Mouse (Mus musculus): Measurements from ENCODE around the gene Bag5. TPM values are rescaled to one million over a fixed set of nuclear protein-coding genes. Genes with fewer than 3 reads are reported as not detected.
"Not testable (repeated sequence)": the region's sequence is repeated elsewhere in the genome, so short reads cannot be mapped to it uniquely, and the experiment has no call there.

Gene Bag5
- polyA plus RNA-seq, 1 experiment from 2014 or later = 49.8 TPM

DNA sequence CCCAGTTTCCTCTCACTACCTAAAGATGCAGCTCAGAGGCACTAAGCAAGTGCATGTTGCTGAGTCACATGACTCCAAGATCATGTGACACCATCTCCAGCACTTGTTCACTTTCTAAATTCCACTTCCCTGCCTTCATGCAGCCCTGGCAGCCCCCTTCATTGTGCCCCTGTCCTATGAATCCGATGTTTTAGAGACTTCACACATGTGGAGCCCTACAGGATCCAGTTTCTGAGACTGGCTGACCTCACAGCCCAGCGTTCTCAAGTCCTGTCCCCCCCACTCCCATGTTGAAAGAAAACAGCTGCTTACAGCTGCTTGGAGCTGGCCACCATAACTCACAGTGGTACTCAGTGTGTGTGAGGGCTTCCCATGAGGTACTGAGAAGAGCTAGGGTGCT lies 30.4 kb upstream of the Bag5 start:
- Histone ChIP-seq H3K9me3 (ENCODE audit: control insufficient read depth, low read depth, low read length) (no peaks in the 10 kb centered on the region), H3K9ac (replicated peaks; ENCODE audit: low read depth, low read length) (no peak overlapping the region), H3K27ac (ENCODE audit: low read length) (peak overlapping the region; percentile 88), H3K4me1 (ENCODE audit: control insufficient read depth, insufficient read depth, low read length) (peaks cover 26% of the 10 kb centered on the region; the same call in 1 of the 2 replicates), H3K4me2 (replicated peaks; ENCODE audit: low read depth, low read length) (peak overlapping the region; percentile 4; the same call in 1 of the 2 replicates), H3K4me3 (ENCODE audit: low read depth, low read length) (no peak overlapping the region), H3K36me3 (ENCODE audit: control insufficient read depth, insufficient read depth, low read length) (no peaks in the 10 kb centered on the region), H3K27me3 (ENCODE audit: control insufficient read depth, insufficient read depth, low read length) (no peaks in the 10 kb centered on the region)
- peak; percentile 85 for ATAC-seq (ENCODE audit: insufficient number of reproducible peaks, insufficient read depth, low FRiP score, low read depth)
- WGBS = 47% methylated on average over 2 of the region's 2 CpGs

DNA sequence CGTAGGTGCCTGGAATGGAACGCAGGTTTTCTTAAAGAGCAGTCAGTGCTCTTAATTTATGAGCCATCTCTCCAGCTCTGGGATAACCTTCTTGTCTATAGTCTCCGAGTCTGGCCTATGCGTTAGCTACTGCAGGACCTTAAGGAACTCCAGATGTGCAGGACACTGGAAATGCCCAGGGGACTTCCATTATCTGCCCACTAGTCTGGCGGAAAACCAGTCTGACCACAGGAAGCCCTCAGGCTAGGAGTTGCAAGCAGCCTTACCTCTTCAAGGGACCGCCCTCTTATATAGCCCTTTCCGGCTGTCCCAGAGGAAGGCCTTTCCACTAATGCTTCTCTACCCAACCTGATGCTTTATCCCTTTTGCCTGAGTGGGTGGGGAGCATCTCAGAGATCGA lies 28.3 kb upstream of the Bag5 start:
- Histone ChIP-seq H3K4me2 (replicated peaks; ENCODE audit: low read depth, low read length) (no peak overlapping the region), H3K9me3 (ENCODE audit: control insufficient read depth, low read depth, low read length) (no peaks in the 10 kb centered on the region), H3K9ac (replicated peaks; ENCODE audit: low read depth, low read length) (no peak overlapping the region), H3K27me3 (ENCODE audit: control insufficient read depth, insufficient read depth, low read length) (no peaks in the 10 kb centered on the region), H3K36me3 (ENCODE audit: control insufficient read depth, insufficient read depth, low read length) (no peaks in the 10 kb centered on the region), H3K4me1 (ENCODE audit: control insufficient read depth, insufficient read depth, low read length) (peaks cover 22% of the 10 kb centered on the region; the same call in 1 of the 2 replicates), H3K4me3 (ENCODE audit: low read depth, low read length) (no peak overlapping the region), H3K27ac (ENCODE audit: low read length) (no peak overlapping the region)
- WGBS = 82% methylated on average over 8 of the region's 8 CpGs
- ATAC-seq (ENCODE audit: insufficient number of reproducible peaks, insufficient read depth, low FRiP score, low read depth) = no peak

DNA sequence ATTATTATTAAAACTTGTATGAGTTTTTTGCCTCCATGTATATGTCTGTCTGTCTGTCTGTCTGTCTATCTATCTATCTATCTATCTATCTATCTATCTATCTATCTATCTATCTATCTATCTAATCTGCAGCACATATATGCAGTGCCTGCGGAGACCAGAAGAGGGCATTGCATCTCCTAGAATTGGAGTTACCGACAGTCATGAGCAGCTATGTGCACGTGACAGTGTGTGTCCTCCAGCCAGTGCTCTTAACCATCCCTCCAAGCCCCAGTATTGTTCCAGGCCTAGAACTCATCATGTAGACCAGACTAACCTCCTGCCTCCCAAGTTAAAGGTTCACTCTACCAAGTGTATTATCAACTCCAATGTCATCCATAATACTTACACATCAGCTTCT lies 25.7 kb upstream of the Bag5 start:
- no peaks in the 10 kb centered on the region for H3K27me3 ChIP-seq (ENCODE audit: control insufficient read depth, insufficient read depth, low read length)
- H3K4me3 ChIP-seq (ENCODE audit: low read depth, low read length) = no peak overlapping the region
- H3K4me1 ChIP-seq (ENCODE audit: control insufficient read depth, insufficient read depth, low read length) = peaks cover 2% of the 10 kb centered on the region; the same call in 1 of the 2 replicates
- no peaks in the 10 kb centered on the region for H3K36me3 ChIP-seq (ENCODE audit: control insufficient read depth, insufficient read depth, low read length)
- ATAC-seq (ENCODE audit: insufficient number of reproducible peaks, insufficient read depth, low FRiP score, low read depth) = no peak
- no peak overlapping the region for H3K4me2 ChIP-seq (replicated peaks; ENCODE audit: low read depth, low read length)
- H3K9ac ChIP-seq (replicated peaks; ENCODE audit: low read depth, low read length) = no peak overlapping the region
- 16% methylated on average over 3 of the region's 3 CpGs for WGBS
- H3K27ac ChIP-seq (ENCODE audit: low read length) = no peak overlapping the region
- no peaks in the 10 kb centered on the region for H3K9me3 ChIP-seq (ENCODE audit: control insufficient read depth, low read depth, low read length)

DNA sequence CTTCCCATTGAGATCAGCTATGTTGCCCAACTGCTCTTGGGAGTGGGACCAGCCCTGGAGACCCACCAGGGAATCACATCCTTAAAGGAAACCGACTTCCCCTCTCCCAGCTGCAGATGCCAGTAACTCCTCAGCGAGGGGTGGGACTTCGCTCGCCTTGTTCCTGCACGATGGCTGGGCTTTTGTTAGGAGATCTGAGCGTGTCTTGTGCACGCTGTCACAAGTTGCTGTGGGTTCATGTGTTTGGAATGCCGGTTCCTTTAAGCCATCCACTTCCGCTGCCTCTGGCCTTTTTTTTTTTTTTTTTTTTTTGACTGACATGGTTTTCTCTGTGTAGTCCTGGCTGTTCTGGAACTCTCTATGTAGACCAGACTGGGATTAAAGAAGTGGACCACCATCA lies 24.3 kb upstream of the Bag5 start:
- H3K27me3 ChIP-seq (ENCODE audit: control insufficient read depth, insufficient read depth, low read length) = no peaks in the 10 kb centered on the region
- H3K9ac ChIP-seq (replicated peaks; ENCODE audit: low read depth, low read length) = no peak overlapping the region
- H3K27ac ChIP-seq (ENCODE audit: low read length) = no peak overlapping the region
- 63% methylated on average over 9 of the region's 9 CpGs for WGBS
- H3K4me2 ChIP-seq (replicated peaks; ENCODE audit: low read depth, low read length) = no peak overlapping the region
- H3K9me3 ChIP-seq (ENCODE audit: control insufficient read depth, low read depth, low read length) = no peaks in the 10 kb centered on the region
- H3K4me1 ChIP-seq (ENCODE audit: control insufficient read depth, insufficient read depth, low read length) = no peaks in the 10 kb centered on the region
- H3K36me3 ChIP-seq (ENCODE audit: control insufficient read depth, insufficient read depth, low read length) = no peaks in the 10 kb centered on the region
- ATAC-seq (ENCODE audit: insufficient number of reproducible peaks, insufficient read depth, low FRiP score, low read depth) = no peak
- no peak overlapping the region for H3K4me3 ChIP-seq (ENCODE audit: low read depth, low read length)

DNA sequence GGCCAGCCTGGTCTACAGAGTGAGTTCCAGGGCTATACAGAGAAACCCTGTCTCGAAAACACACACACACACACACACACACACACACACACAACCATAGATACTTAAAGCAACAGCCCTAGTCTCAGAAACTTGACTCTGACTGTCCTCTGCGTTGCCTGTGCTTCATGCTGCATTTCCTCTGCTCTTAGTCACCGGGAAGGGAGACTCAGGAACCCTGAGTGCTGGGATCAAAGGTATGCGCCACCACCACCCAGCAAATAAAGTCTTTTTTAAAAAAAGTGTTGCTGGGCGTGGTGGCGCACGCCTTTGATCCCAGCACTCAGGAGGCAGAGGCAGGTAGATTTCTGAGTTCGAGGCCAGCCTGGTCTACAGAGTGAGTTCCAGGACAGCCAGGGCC lies 23.6 kb upstream of the Bag5 start:
- ATAC-seq (ENCODE audit: insufficient number of reproducible peaks, insufficient read depth, low FRiP score, low read depth); H3K27ac ChIP-seq (ENCODE audit: low read length): not testable (repeated sequence)
- 88% methylated on average over 8 of the region's 8 CpGs for WGBS

DNA sequence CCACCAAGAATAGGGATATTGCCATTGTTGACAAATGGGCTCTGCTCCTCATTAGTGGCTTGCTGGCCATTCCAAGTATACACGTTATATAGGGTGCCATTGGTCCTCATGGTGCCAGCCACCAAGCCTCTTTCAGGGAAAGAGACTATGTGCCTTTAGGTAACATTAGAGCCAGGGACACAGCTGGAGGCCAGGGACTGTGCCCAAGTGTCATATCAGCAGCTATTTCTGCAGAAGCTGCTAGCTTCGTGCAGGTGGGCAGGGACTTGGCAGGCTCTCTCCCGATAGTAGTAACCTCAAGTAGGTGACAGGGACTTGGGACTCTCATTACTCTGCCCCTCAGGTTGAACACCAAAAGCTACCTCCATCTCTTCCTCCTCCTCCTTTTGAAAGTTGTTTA lies 21.9 kb upstream of the Bag5 start:
- Histone ChIP-seq H3K9me3 (ENCODE audit: control insufficient read depth, low read depth, low read length) (no peaks in the 10 kb centered on the region), H3K4me1 (ENCODE audit: control insufficient read depth, insufficient read depth, low read length) (no peaks in the 10 kb centered on the region), H3K4me2 (replicated peaks; ENCODE audit: low read depth, low read length) (no peak overlapping the region), H3K4me3 (ENCODE audit: low read depth, low read length) (no peak overlapping the region), H3K27me3 (ENCODE audit: control insufficient read depth, insufficient read depth, low read length) (no peaks in the 10 kb centered on the region), H3K36me3 (ENCODE audit: control insufficient read depth, insufficient read depth, low read length) (no peaks in the 10 kb centered on the region), H3K9ac (replicated peaks; ENCODE audit: low read depth, low read length) (no peak overlapping the region), H3K27ac (ENCODE audit: low read length) (no peak overlapping the region)
- 85% methylated on average over 3 of the region's 3 CpGs for WGBS
- no peak for ATAC-seq (ENCODE audit: insufficient number of reproducible peaks, insufficient read depth, low FRiP score, low read depth)

More for the DNA sequence above, 23.6 kb upstream of the Bag5 start:
- H3K9ac ChIP-seq (replicated peaks; ENCODE audit: low read depth, low read length); H3K36me3 ChIP-seq (ENCODE audit: control insufficient read depth, insufficient read depth, low read length); H3K4me2 ChIP-seq (replicated peaks; ENCODE audit: low read depth, low read length); H3K9me3 ChIP-seq (ENCODE audit: control insufficient read depth, low read depth, low read length); H3K4me1 ChIP-seq (ENCODE audit: control insufficient read depth, insufficient read depth, low read length); H3K4me3 ChIP-seq (ENCODE audit: low read depth, low read length); H3K27me3 ChIP-seq (ENCODE audit: control insufficient read depth, insufficient read depth, low read length): not testable (repeated sequence)

DNA sequence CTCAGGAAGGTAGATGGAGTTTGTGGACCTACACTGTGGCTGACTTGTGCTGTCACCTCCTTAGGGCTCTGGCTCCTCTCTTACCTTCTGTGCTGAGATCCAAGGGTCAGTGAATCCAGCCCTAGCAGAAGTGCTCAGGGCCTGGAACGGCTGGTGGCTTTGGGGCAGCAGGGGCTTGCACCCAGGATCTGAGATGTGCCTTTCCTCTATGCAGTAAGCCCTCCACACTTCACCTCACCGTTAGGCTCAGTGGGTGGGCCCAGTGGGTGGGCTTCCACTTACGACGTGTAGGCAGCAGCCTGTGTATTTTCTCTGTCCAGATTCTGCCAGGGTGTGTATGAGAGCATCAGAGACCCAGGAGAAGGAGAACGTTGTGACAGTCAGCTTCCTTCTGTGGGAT lies 19.9 kb upstream of the Bag5 start:
- peak; percentile 12; the same call in 1 of the 2 replicates for ATAC-seq (ENCODE audit: insufficient number of reproducible peaks, insufficient read depth, low FRiP score, low read depth)
- Histone ChIP-seq H3K27me3 (ENCODE audit: control insufficient read depth, insufficient read depth, low read length) (no peaks in the 10 kb centered on the region), H3K27ac (ENCODE audit: low read length) (no peak overlapping the region), H3K36me3 (ENCODE audit: control insufficient read depth, insufficient read depth, low read length) (no peaks in the 10 kb centered on the region; the same call in 1 of the 2 replicates), H3K9me3 (ENCODE audit: control insufficient read depth, low read depth, low read length) (no peaks in the 10 kb centered on the region), H3K9ac (replicated peaks; ENCODE audit: low read depth, low read length) (no peak overlapping the region), H3K4me3 (ENCODE audit: low read depth, low read length) (no peak overlapping the region), H3K4me2 (replicated peaks; ENCODE audit: low read depth, low read length) (no peak overlapping the region), H3K4me1 (ENCODE audit: control insufficient read depth, insufficient read depth, low read length) (no peaks in the 10 kb centered on the region)
- 60% methylated on average over 5 of the region's 5 CpGs for WGBS

DNA sequence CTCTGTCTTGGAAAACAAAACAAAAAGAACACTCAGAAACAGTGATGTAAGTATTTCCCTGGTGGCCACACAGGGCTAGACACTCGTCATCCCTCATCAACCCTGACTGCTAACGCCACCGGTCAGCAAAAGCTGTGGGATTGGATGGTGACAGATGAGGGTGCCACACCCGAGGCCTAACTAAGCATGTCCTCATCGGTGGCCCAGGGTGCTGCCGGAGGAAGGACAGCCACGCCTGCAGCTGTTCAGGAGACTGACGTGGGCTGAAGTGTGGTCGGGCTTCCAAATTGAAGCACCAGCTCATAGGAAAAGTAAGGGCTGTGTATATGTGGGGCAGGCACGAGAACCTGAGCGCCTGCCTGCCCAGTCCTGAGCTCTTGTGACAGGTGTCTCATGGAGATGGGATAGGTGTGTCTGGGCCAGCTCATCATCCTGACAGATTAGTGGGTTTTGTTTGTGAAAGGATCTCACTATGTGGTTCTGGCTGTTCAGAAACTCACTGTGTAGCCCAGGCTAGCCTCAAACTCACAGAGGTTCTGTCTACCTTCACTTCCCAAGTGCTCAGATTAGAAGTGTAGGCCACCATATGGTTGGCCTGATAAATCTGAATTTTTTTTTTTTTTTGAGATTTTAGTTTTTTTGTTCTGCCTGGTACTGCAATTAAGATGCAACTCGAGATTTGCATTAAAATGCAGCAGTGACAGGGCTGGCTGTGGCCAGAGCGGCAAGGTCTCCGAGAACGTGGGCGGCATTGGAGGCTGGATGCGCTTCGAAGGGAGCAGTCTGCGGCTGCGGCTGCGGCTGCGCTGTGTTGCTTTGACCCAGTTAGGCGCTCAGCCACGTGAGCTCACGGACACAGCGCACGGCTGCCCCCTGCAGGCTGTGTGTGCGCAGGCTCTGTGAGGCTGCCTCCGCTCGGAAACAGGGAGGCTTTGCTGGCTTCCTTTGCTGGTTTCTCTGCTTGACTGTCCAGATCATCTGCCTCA lies 19.1 kb upstream of the Bag5 start:
- Histone ChIP-seq H3K4me1 (ENCODE audit: control insufficient read depth, insufficient read depth, low read length) (no peaks in the 10 kb centered on the region), H3K4me3 (ENCODE audit: low read depth, low read length) (0 out of 2 replicates have a peak overlapping the region, but pooled peaks have one; percentile 3), H3K27me3 (ENCODE audit: control insufficient read depth, insufficient read depth, low read length) (no peaks in the 10 kb centered on the region), H3K27ac (ENCODE audit: low read length) (no peak overlapping the region), H3K4me2 (replicated peaks; ENCODE audit: low read depth, low read length) (0 out of 2 replicates have a peak overlapping the region, but pooled peaks have one; percentile 20), H3K9ac (replicated peaks; ENCODE audit: low read depth, low read length) (no peak overlapping the region), H3K36me3 (ENCODE audit: control insufficient read depth, insufficient read depth, low read length) (no peaks in the 10 kb centered on the region; the same call in 1 of the 2 replicates), H3K9me3 (ENCODE audit: control insufficient read depth, low read depth, low read length) (no peaks in the 10 kb centered on the region)
- WGBS = 30% methylated on average over 30 of the region's 30 CpGs
- peak; percentile 88 for ATAC-seq (ENCODE audit: insufficient number of reproducible peaks, insufficient read depth, low FRiP score, low read depth)
